Mouse (Mus musculus) kidney, embryonic 16.5 days (tissue): ENCODE results near the gene Gm7247. TPM values are rescaled to one million over a fixed set of nuclear protein-coding genes. Genes with fewer than 3 reads are reported as not detected.
"Not testable (repeated sequence)": the region's sequence is repeated elsewhere in the genome, so short reads cannot be mapped to it uniquely, and the experiment has no call there.

Experiments
- ATAC-seq: fragments of 200-750 bp; cut with Nextera tagmentation; 2 replicates; pipeline ENCODE4 v1.8.0; 2017; ENCODE audit warnings: moderate TSS enrichment; ENCODE audit not compliant: low FRiP score, low TSS enrichment
- H3K27ac ChIP-seq: fragments of 300-500 bp; sonication (generic); 2 replicates; pipeline ENCODE4 v1.5.1; 2014; ENCODE audit warnings: low read length
- H3K27me3 ChIP-seq: fragments of 300-500 bp; sonication (generic); 2 replicates; pipeline ENCODE4 v1.6.1; 2014; ENCODE audit warnings: low read length, control low read depth, mixed read lengths; ENCODE audit not compliant: insufficient read depth
- H3K36me3 ChIP-seq: fragments of 300-500 bp; sonication (generic); 2 replicates; pipeline ENCODE4 v1.6.1; 2014; ENCODE audit warnings: low read length, control low read depth, mixed read lengths; ENCODE audit not compliant: insufficient read depth
- H3K4me1 ChIP-seq: fragments of 300-500 bp; sonication (generic); 2 replicates; pipeline ENCODE4 v1.6.1; 2014; ENCODE audit warnings: low read length, control low read depth, mixed read lengths; ENCODE audit not compliant: insufficient read depth
- H3K4me2 ChIP-seq: fragments of 300-500 bp; sonication (generic); replicated peaks from 2 replicates; pipeline ENCODE4 v1.6.1; 2014; ENCODE audit warnings: low read depth, low read length
- H3K4me3 ChIP-seq: fragments of 300-500 bp; sonication (generic); 2 replicates; pipeline ENCODE4 v1.5.1; 2014; ENCODE audit warnings: mild to moderate bottlenecking, low read length
- H3K9ac ChIP-seq: fragments of 300-500 bp; sonication (generic); replicated peaks from 2 replicates; pipeline ENCODE4 v1.6.1; 2014; ENCODE audit warnings: low read length
- H3K9me3 ChIP-seq: fragments of 300-500 bp; sonication (generic); 2 replicates; pipeline ENCODE4 v1.6.1; 2016; ENCODE audit warnings: low read length, control low read depth
- WGBS: fragments of 180-500 bp; shearing (Covaris S2); extraction: QIAGEN DNeasy Blood & Tissue Kit; methylation state at CpG from one replicate; pipeline ENCODE4 v1.1.7; 2014; 5-methylcytosine and 5-hydroxymethylcytosine counted together
- polyA plus RNA-seq: library from polyadenylated mRNA; unstranded; fragments of >200 nt; fragmentation: Nextera tagmentation; extraction: Ambion mirVana; gene quantifications from 2 replicates; pipeline ENCODE4 v1.2.1, GENCODE M21; 2015

The Gm7247 gene
- polyA plus RNA-seq, 1 experiment from 2014 or later, result not detected

- no peaks in the 10 kb centered on the region for H3K27me3 ChIP-seq
- 87% methylated on average over 1 of the region's 1 CpGs for WGBS
- ATAC-seq, result no peak
Observed at GRCm38 (mm10) chr14:51483671-51484070, 122.1 kb downstream of the Gm7247 start.

GRCm38 (mm10) chr14:51486111-51486510 is 124.6 kb downstream of the Gm7247 start:
- Histone ChIP-seq H3K4me1 (no peaks in the 10 kb centered on the region), H3K9me3 (no peaks in the 10 kb centered on the region), H3K36me3 (no peaks in the 10 kb centered on the region), H3K27ac (no peak overlapping the region), H3K9ac (no peak overlapping the region), H3K4me3 (no peak overlapping the region), H3K4me2 (no peak overlapping the region), H3K27me3 (no peaks in the 10 kb centered on the region)
- WGBS, result 79% methylated on average over 1 of the region's 1 CpGs
- no peak for ATAC-seq

More at GRCm38 (mm10) chr14:51483671-51484070, 122.1 kb downstream of the Gm7247 start:
- no peak overlapping the region for H3K4me3 ChIP-seq
- H3K36me3 ChIP-seq, result no peaks in the 10 kb centered on the region
- no peak overlapping the region for H3K4me2 ChIP-seq
- H3K9ac ChIP-seq, result no peak overlapping the region
- no peaks in the 10 kb centered on the region for H3K4me1 ChIP-seq
- H3K9me3 ChIP-seq, result no peaks in the 10 kb centered on the region
- H3K27ac ChIP-seq, result no peak overlapping the region

GRCm38 (mm10) chr14:51495781-51496180 is 134.2 kb downstream of the Gm7247 start:
- H3K9ac ChIP-seq, result no peak overlapping the region
- no peak overlapping the region for H3K27ac ChIP-seq
- H3K4me3 ChIP-seq, result no peak overlapping the region
- H3K27me3 ChIP-seq, result no peaks in the 10 kb centered on the region
- no peaks in the 10 kb centered on the region for H3K36me3 ChIP-seq
- H3K4me2 ChIP-seq, result no peak overlapping the region
- WGBS, result 87% methylated on average over 2 of the region's 2 CpGs
- H3K9me3 ChIP-seq, result no peaks in the 10 kb centered on the region
- no peaks in the 10 kb centered on the region for H3K4me1 ChIP-seq
- ATAC-seq, result no peak

DNA sequence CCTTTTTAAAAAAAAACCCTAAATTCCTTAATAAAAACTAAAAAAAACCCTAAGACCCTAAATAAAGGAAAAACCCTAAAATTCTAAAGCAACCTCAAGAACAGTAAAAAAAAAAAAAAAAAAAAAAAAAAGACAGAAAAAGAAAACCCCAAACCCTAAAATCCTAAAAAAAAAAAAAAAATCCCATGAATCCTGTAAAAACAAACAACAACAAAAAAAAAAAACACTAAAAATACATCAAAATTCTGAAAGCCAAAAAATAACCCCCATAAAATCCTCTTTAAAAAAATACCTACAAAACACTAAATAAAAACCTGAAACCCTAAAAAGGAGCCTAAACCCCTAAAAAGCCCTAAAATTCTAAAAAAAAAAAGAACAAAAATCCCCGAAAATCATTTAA is 135.4 kb downstream of the Gm7247 start:
- no peak for ATAC-seq
- Histone ChIP-seq H3K4me2 (no peak overlapping the region), H3K9ac (no peak overlapping the region), H3K36me3 (no peaks in the 10 kb centered on the region), H3K27me3 (no peaks in the 10 kb centered on the region), H3K4me1 (no peaks in the 10 kb centered on the region), H3K27ac (no peak overlapping the region), H3K4me3 (no peak overlapping the region), H3K9me3 (no peaks in the 10 kb centered on the region)
- 78% methylated on average over 1 of the region's 1 CpGs for WGBS

DNA sequence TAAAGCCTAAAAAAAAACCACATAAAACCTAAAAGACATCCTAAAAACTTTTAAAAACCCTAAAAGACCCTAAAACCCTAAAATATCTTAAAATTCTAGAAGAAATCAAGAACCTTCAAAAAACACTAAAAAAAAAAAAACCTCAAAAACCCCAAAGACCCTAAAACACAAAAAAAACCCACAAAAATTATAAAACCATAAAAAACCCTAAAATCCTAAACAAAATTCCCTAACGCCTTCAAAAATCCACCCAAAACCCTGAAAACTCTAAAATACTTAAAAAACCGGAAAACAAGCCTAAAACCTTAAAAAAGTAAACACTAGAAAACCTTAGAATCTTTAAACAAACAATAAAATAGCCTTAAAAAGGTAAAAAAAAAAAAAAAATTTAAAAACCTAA is 136.4 kb downstream of the Gm7247 start:
- no peaks in the 10 kb centered on the region for H3K27me3 ChIP-seq
- H3K4me3 ChIP-seq, result no peak overlapping the region
- H3K9ac ChIP-seq, result no peak overlapping the region
- H3K27ac ChIP-seq, result no peak overlapping the region
- no peak overlapping the region for H3K4me2 ChIP-seq
- no peaks in the 10 kb centered on the region for H3K9me3 ChIP-seq
- 94% methylated on average over 2 of the region's 2 CpGs for WGBS
- H3K36me3 ChIP-seq, result no peaks in the 10 kb centered on the region
- H3K4me1 ChIP-seq, result no peaks in the 10 kb centered on the region
- ATAC-seq, result no peak

GRCm38 (mm10) chr14:51499707-51500275 is 138.2 kb downstream of the Gm7247 start:
- 76% methylated on average over 2 of the region's 2 CpGs for whole genome bisulfite sequencing
- no peak for ATAC-seq
- H3K27ac ChIP-seq, result no peak overlapping the region
- H3K4me3 ChIP-seq, result no peak overlapping the region
- H3K4me2 ChIP-seq, result no peak overlapping the region
- H3K36me3 ChIP-seq, result no peaks in the 10 kb centered on the region
- H3K27me3 ChIP-seq, result no peaks in the 10 kb centered on the region
- H3K9me3 ChIP-seq, result no peaks in the 10 kb centered on the region
- no peak overlapping the region for H3K9ac ChIP-seq
- H3K4me1 ChIP-seq, result no peaks in the 10 kb centered on the region

DNA sequence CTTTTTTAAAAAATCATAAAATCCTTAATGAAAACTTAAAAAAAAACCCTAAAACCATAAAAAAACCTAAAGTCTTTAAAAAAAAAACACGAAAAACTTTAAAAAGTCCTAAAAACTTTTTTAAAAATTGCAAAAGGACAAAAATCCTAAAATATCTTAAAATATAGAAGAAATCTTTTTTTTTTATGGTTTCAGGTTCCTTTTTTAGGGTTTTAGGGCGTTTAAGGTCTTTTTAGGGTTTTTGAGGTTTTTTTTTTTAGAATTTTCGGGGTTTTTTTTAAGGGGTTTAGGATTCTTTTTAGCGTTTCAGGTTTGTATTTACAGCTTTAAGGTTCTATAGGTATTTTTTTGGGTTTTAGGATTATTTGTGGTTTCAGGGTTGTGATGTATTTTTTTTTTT is 138.9 kb downstream of the Gm7247 start:
- 84% methylated on average over 4 of the region's 4 CpGs for WGBS
- Histone ChIP-seq H3K27me3 (no peaks in the 10 kb centered on the region), H3K9ac (no peak overlapping the region), H3K36me3 (no peaks in the 10 kb centered on the region), H3K27ac (no peak overlapping the region), H3K4me3 (no peak overlapping the region), H3K4me2 (no peak overlapping the region), H3K4me1 (no peaks in the 10 kb centered on the region), H3K9me3 (no peaks in the 10 kb centered on the region)
- ATAC-seq, result no peak

DNA sequence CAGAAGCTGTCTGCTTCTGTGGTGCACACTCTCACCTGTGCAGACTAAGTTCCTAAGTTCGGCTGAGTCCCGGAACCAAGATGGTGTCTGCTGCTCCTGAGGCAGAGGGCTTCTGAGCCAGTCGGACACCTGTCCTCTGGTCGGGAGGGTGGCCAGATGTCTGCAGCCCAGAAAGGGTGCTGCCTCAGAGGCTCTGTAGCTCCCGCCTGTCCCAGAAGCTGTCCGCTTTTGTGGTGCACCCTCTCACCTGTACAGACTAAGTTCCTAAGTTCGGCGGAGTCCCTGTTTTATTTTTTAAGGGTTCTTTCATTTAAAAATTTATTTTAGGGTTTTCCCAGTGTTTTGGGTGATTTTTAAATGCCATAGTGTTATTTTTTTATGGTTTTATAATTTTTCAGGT is 145.9 kb downstream of the Gm7247 start:
- H3K4me2 ChIP-seq, result no peak overlapping the region
- no peaks in the 10 kb centered on the region for H3K9me3 ChIP-seq
- no peak for ATAC-seq
- WGBS, result 96% methylated on average over 8 of the region's 8 CpGs
- no peaks in the 10 kb centered on the region for H3K27me3 ChIP-seq
- no peak overlapping the region for H3K27ac ChIP-seq
- H3K4me1 ChIP-seq, result no peaks in the 10 kb centered on the region
- no peak overlapping the region for H3K4me3 ChIP-seq
- no peaks in the 10 kb centered on the region for H3K36me3 ChIP-seq
- no peak overlapping the region for H3K9ac ChIP-seq

GRCm38 (mm10) chr14:51552490-51552889 is 190.9 kb downstream of the Gm7247 start, which contains the start of gene Gm5622:
Gm5622 (plus strand) TSS chr14:51552790.
- ATAC-seq, result no peak
- Histone ChIP-seq H3K27ac (no peak within 1 kb of the TSS), H3K27me3 (no peaks in the 10 kb centered on the region), H3K9me3 (no peaks in the 10 kb centered on the region), H3K36me3 (no peaks in the 10 kb centered on the region), H3K4me2 (no peak within 1 kb of the TSS), H3K4me3 (no peak within 1 kb of the TSS), H3K4me1 (no peaks in the 10 kb centered on the region), H3K9ac (no peak within 1 kb of the TSS)
- 95% methylated on average over 4 of the region's 4 CpGs for WGBS

GRCm38 (mm10) chr14:51573963-51574362 is 212.4 kb downstream of the Gm7247 start, which contains the start of gene Gm17175:
Gm17175 (minus strand) TSS chr14:51574063.
- not testable (repeated sequence) for H3K9me3 ChIP-seq, H3K27me3 ChIP-seq, H3K4me3 ChIP-seq, H3K36me3 ChIP-seq, H3K9ac ChIP-seq, H3K27ac ChIP-seq, H3K4me2 ChIP-seq, H3K4me1 ChIP-seq, ATAC-seq
- 93% methylated on average over 2 of the region's 2 CpGs for WGBS
